Mouse (Mus musculus) myocyte (in vitro differentiated cells): ENCODE data around the gene Rnf157.

Experiments
- E2F4 ChIP-seq: IDR thresholded peaks from one replicate; pipeline ENCODE4 v1.6.1; 2011; ENCODE audit warnings: mild to moderate bottlenecking, control low read depth, moderate library complexity; ENCODE audit not compliant: insufficient read depth
- POLR2A ChIP-seq: IDR thresholded peaks from one replicate; pipeline ENCODE4 v1.6.1; 2011; ENCODE audit warnings: low read depth, mild to moderate bottlenecking, control low read depth, moderate library complexity; ENCODE audit not compliant: insufficient read length

- TF ChIP-seq POLR2A: no peak
- TF ChIP-seq E2F4: no peak
These were observed 8.3 kb upstream of the Rnf157 start for GRCm38 (mm10) chr11:116421102-116421501.
